Mouse (Mus musculus) left cerebral cortex, postnatal 36 days (tissue): ENCODE measurements around the gene Borcs7. TPM values are rescaled to one million over a fixed set of nuclear protein-coding genes. Genes with fewer than 3 reads are reported as not detected.

Source experiments
- DNase-seq, 2 experiments: peaks; one replicate each; pipeline ENCODE4 v3.0.0; 2021 to 2022; ENCODE audit warnings: low spot score in 2 of 2, mixed read lengths in 1 of 2
- intact Hi-C: fragments of 180-260 bp; cut with DNase I; formaldehyde crosslinking; loops from one replicate; pipeline ENCODE4 v1.15.1; 2025
- total RNA-seq, 2 experiments: library from RNA; stranded (reverse); gene quantifications; 2 replicates each; pipeline ENCODE4 v1.2.3; 2021

Gene Borcs7
- total RNA-seq, 2 experiments from 2014 or later: 24.2 to 24.7 TPM

DNA sequence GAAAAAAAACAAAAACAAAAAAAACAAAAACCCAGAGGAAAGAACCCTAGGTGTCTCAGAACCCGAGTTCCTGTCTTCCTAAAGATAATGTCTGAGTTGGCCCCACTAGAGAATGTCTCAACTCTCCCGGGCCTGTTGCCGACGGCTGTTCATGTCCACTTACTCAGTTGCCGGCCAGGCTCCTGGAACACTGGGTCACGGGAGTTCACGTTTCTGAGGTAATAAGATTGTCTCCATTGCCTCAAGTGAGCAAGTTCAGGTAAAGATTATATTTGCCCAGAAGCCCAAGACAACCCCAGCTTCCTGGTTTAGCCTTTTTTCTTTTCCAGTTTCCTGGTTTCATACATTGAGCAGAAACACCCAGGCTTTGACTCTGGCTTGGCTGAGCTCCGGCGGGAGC is 30.9 kb upstream of the Borcs7 start:
- intact Hi-C loops: no loop called here
- DNase-seq: no peak

DNA sequence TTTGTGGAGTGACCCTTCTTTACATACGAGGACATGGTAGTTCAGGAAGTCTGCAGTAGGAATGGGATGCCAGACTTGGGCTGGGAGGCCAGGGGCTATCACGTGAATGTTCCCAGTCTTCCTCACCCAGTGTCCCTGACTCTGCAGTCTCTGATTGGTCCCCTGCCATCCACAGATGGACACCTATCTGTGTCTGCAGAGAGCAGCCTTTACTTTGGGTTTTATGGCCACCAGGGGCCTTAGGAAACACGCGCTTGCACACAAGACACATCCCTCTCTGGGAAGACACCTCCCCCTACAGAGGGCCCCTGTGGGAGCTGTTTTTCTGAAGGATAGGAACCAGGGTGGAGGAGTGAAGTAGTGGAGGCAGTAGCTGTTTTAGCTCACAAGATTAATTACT is 28.2 kb upstream of the Borcs7 start:
- intact Hi-C loops: no loop called here
- DNase-seq: no peak

DNA sequence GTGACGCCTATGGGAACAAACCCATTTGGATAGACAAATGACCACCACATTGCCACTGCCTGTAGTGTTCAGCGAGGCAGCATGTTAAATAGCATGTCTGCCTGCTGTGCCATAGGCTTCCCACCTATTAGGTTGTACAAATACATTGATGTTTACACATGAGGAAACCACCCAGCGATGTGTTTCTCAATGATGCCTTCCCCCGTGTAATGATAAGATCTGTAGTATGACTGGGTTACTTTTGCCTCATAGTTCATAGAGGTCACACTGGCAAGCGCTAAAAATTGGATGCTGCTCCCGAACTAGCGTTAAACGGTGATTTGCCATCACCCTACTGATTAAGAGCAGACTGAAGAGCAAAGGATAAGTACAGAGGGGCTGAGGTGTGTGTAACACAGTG is 27.5 kb upstream of the Borcs7 start:
- DNase-seq: no peak
- intact Hi-C loops: no loop called here

- intact Hi-C loops: no loop called here
- DNase-seq: no peak
Measured at GRCm38 (mm10) chr19:46662784-46663183, 26.9 kb upstream of the Borcs7 start.

GRCm38 (mm10) chr19:46665474-46665873 is 24.2 kb upstream of the Borcs7 start:
- intact Hi-C loops: loop anchor here (5.0 kb wide), 1 partner anchor 78 kb away; no protein-coding TSS in a partner anchor
- DNase-seq: no peak

DNA sequence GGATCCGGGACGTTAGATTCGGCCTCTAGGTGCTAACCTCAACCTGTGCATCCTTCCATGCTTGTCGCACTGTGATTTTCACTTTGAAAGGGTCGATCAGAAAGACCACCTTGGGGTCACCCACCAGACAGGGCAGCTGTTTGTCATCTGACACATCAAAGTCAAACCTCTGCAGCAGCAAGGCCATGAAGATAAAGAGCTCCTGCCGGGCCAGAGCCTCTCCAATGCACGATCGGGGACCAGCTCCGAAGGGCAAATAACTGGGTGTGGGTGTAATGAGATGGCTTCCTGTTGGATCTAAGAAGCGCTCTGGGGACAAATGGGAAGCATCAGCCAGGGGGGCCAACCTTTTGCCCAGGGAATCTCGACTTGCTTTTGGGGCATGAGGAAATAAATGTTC is 22.4 kb upstream of the Borcs7 start:
- intact Hi-C loops: loop anchor here (5.0 kb wide), 1 partner anchor 80 kb away; no protein-coding TSS in a partner anchor
- no peak for DNase-seq

DNA sequence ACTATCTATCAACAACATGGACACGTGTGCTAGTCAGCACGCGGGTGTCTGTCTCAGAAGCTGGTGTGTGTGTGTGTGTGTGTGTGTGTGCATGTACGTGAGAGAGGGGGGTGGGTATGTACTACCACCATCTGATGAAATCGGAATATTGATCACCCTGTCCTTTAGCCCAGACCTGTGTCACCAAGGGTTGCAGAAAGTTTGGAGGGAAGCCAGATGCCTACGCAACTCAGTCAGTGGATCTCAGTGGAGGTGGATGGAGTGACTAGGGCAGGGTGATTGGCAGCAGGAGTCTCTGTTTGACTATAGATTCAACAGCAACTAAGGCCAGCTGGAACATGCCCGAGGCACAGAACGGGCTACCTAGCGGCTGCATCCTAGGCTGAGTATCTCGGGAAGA is 21.4 kb upstream of the Borcs7 start:
- intact Hi-C loops: loop anchor here (5.0 kb wide), 1 partner anchor 81 kb away; no protein-coding TSS in a partner anchor
- no peak for DNase-seq

DNA sequence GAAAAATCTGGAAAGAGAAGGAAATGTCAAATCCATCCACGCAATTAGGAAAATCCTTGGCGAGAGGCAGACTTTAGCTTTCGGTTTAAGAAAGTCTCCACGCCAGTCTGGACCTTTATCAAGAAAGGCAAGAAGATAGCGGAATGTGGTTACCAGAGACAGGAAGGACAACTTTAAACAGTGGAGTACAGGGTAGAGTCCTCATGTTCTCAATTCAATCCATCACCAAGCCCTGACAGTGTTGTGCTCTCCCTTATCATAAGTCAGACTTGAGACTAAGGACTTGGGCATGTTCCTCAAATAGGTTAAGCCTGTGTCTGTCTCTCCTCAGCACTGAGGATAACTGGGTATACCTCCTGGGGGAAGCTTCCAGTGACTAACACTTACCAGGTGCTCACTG is 19.9 kb upstream of the Borcs7 start:
- intact Hi-C loops: loop anchor here (2.0 to 5.0 kb wide), 3 partner anchors 71 to 197 kb away; no protein-coding TSS in a partner anchor
- DNase-seq: no peak

DNA sequence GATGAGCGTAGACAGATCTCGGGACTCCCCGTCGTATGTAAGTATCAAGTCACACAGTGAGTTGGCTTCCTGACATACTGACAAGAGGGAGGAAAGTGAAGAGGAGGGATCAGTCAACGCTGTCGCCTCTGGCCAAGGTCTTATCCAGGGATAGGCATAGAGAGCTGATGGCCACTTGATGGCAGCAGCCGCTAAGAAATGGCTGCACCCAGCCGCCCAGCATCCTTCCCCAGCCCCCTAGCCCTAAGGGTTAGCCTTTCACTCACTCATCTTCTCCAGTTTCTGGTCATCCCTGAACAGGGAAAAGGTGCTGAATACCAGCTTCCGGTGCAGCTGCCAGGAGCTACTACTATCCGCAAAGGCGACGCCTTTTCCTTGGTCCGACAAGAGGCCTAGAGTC is 19.0 kb upstream of the Borcs7 start:
- intact Hi-C loops: loop anchor here (2.0 to 5.0 kb wide), 2 partner anchors 70 to 197 kb away; no protein-coding TSS in a partner anchor
- peak; percentile 51 to 53 for DNase-seq

DNA sequence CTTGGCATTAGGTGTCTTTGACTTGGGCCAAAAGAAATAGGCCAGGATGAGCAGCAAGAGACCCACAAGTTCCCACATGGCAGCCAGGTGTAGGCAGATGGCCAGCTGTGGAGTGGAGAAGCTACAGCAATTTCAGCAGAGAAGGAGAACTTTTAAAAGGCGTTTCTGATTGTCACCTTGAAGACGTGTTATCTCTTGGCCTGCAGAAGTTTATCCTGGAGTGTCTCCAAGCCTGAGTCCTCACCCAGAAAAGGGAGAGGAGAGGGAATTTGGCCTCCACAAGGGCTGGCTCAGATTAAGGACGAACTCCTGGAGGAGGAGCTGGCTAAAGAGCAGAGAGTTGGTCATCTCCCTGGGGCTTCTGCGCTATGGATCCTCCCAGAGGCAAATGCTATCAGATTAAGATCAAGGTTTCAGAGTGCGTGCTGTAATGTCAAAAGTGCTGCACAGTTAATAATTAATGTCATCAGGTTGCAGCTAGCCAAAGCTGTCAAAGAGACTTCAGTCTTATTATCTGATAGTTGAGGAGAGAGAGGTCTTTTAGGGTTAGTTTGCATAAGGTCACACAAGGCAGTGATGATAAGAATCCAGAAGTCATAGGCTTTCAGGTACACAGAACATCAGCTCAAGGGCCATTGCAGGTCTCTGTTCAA is 16.8 kb upstream of the Borcs7 start, which contains the start of gene Cyp17a1:
Cyp17a1 (minus strand) TSS at position 407 of the 653 bp plus-strand sequence.
- intact Hi-C loops: loop anchor here (5.0 kb wide), 1 partner anchor 194 kb away; no protein-coding TSS in a partner anchor
- no peak for DNase-seq

GRCm38 (mm10) chr19:46675641-46676040 is 14.1 kb upstream of the Borcs7 start:
- intact Hi-C loops: no loop called here
- no peak for DNase-seq

GRCm38 (mm10) chr19:46679720-46680383 is 9.9 kb upstream of the Borcs7 start:
- DNase-seq: no peak
- intact Hi-C loops: no loop called here

DNA sequence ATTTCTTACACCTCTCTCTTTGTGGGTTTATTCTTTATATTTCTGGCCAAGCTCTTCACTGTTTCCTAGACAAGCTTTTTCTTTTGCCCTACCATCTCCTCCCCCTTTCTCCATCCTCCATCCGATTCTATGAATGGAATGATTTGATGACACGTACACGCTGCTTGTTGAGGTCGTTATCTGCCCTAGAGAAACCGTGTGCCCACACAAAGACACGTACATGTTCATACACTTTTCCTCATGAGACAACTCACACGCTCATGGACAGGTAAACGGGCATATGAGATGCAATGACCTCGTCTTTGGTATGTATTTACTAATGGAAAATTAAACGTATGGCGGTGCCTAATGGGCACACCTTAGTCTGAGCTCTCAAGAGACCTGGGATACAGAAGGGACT is 681 bp downstream of the Borcs7 start:
- DNase-seq: no peak
- intact Hi-C loops: no loop called here

- intact Hi-C loops: no loop called here
Measured at GRCm38 (mm10) chr19:46691078-46691477, 1.4 kb downstream of the Borcs7 start.

GRCm38 (mm10) chr19:46693146-46693545 is 3.4 kb downstream of the Borcs7 start:
- no peak for DNase-seq
- intact Hi-C loops: no loop called here

More at GRCm38 (mm10) chr19:46691078-46691477, 1.4 kb downstream of the Borcs7 start:
- DNase-seq: no peak

GRCm38 (mm10) chr19:46696482-46696881 is 6.8 kb downstream of the Borcs7 start:
- intact Hi-C loops: no loop called here
- no peak for DNase-seq

GRCm38 (mm10) chr19:46696943-46697342 is 7.2 kb downstream of the Borcs7 start:
- no peak for DNase-seq
- intact Hi-C loops: no loop called here

- no peak for DNase-seq
- intact Hi-C loops: no loop called here
Measured at GRCm38 (mm10) chr19:46697840-46698517, 8.3 kb downstream of the Borcs7 start.

GRCm38 (mm10) chr19:46699011-46699481 is 9.3 kb downstream of the Borcs7 start:
- intact Hi-C loops: no loop called here
- DNase-seq: peak in 1 of 2 experiments; percentile 20

- DNase-seq: no peak
- intact Hi-C loops: no loop called here
Measured at GRCm38 (mm10) chr19:46701156-46701555, 11.4 kb downstream of the Borcs7 start.
